Mouse (Mus musculus) spleen, adult 2 months (tissue): ENCODE results near the gene Acad12.

ENCODE experiments used
- CTCF ChIP-seq: fragments of 200-500 bp; IDR thresholded peaks from 2 replicates; pipeline ENCODE4 v1.5.1; 2011; ENCODE audit warnings: mild to moderate bottlenecking, inconsistent platforms; ENCODE audit not compliant: insufficient read depth, insufficient read length, insufficient replicate concordance; ENCODE audit errors: extremely low read depth
- POLR2A ChIP-seq: fragments of 200-500 bp; IDR thresholded peaks from 2 replicates; pipeline ENCODE4 v1.6.1; 2011; ENCODE audit warnings: low read depth, low read length, inconsistent platforms

DNA sequence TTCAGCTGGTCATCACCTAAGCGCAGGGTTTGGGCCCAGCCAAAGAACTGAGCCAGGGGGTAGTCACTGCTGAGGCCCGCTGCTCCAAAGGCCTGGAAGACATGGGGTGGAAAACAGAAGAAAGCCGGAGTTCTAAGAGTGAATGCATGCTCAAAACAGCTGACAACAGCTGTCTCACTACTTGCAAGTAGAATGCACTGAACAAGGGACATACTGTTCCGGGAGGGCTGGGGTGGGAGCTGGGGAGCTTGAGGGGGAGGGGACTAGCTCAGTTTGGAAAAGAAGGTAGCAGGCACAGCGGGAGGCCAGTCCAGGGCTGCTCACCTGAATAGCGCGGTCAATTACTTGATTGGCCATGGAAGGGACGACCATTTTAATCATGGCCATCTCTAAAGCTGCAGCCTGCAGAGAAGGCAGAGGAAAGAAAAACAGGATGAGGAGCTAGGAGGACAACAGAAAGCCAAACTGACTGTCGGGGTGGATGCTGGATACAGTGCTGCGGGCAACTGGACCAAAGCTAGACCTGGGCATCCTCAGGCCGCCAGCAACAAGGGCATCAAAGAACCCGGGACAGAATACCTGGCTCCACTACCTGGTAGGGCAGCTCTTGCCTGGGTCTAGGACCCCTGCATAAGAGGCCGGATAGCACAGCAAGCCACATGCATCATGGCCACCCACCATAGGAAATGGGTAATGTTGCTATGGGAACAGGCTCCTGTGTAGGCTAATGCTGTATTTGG is 19.7 kb downstream of the Acad12 start:
- TF ChIP-seq POLR2A (no peak), CTCF (no peak)
